Mouse (Mus musculus): Measurements from ENCODE around the gene Myo10.

Gene Myo10

DNA sequence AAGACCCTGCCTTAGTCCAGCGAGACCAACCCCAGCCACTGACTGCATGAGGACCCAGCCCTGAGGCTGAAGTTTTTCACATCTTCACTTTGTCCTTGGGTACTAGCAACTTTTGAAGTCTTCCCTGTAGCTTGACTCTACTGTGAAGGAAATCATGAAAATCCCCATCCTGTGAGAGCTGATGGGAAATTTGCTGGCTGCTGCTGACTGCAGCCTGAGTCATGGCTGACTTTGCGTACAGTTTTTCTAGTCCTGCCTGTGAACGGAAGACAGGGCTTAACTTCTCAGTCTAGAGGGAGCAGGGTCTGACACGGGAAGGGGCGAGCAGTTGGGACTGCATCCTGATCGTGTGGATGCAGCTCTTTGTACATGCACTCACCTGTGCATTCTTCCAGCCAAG, 30.6 kb downstream of the Myo10 start:
- DNase-seq: no peak

DNA sequence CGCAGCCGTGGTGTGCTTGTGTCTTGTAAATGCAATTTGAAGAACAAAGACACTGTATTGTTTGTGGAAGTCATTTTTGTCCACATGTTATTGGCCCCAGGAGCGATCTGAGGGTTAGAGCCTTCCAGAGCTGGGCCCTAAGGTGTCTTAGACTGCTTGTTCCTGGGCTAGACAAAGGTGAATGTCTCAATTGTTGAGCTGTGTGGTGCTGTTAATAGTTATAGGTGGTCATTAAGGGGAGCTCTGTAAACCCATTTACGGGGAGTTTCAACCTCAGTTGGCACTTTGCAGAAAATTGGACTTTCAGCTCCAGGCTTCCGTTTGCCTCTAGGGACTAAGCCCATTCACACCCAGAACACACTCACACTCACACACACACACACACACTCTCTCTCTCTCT, 31.4 kb downstream of the Myo10 start:
- DNase-seq: no peak

DNA sequence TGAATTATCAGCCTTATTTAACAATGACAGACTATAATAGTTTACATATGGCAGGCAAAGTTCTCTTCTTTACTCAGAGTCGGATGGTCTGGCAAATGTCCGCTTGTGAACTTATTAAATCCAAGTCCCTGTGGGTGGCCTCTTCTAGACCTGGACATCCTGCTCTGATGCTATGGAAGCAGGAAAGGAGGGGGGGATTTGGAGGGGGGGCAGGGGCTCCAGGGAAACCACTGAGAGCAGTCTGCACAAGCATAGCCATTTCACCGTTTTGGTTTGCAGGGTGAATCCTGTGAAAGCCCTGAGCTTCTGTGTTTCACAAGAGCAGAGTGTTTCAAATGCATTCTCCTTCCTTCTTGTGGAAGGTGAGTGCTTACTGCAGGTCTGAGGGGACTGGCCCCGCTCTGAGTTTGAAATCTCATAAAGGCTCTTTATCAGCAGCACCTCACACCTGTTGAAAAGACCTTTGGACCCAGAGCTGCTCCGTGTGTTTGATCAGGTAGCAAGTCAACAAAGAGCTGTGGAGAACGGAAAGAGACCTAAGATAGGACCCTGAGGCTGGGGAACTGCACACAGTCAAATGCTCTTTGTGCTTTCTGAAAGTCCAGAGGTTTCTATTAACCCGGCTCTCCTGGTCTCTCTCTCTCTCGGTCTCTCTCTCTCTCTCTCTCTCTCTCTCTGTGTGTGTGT, 40.7 kb downstream of the Myo10 start:
- no peak for DNase-seq

DNA sequence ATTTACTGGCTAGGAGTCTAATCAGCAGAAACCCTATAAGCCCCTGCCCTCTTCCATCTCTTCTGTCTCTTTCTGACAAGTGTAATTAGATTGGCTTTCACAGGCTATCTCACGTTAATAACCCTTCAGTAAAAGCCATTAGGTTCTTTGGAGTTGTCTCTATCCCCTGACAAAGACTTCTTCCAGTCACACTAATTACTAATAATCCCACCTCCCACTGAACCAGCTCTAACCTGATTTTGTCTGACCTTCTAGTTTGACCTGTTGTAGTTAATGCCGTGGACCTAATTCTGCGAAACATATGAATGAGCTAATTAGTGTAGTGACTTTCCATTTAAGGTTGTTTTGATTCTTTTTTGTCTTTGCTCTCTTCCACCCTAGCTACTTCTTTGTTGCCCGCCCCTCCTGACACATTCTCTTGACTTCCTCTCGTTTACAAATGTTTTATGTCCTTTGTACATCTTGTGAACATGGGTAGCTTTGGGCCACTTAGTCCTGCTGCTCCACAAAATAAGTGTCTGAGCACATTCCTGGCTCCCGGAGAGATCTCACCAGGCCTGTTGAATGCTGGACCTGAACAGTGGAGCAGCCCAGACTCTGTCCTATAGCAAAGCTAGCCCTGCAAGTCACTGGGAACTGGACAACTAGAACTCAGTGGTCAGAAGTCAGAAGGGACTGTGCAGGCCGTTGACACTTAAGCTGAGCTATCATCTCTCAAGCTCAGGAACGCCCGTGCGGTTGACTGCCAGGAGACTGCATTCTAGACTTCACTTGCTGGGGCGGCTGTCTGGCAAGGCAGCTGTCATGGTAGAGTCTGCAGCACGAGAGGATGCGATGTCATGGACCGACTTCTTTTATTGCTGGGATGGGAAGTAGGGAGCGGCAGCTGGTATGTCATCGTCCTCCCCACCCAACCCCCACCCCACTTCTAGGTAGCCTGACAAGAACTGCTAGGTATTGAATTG, 47.2 kb downstream of the Myo10 start:
- DNase-seq: no peak

DNA sequence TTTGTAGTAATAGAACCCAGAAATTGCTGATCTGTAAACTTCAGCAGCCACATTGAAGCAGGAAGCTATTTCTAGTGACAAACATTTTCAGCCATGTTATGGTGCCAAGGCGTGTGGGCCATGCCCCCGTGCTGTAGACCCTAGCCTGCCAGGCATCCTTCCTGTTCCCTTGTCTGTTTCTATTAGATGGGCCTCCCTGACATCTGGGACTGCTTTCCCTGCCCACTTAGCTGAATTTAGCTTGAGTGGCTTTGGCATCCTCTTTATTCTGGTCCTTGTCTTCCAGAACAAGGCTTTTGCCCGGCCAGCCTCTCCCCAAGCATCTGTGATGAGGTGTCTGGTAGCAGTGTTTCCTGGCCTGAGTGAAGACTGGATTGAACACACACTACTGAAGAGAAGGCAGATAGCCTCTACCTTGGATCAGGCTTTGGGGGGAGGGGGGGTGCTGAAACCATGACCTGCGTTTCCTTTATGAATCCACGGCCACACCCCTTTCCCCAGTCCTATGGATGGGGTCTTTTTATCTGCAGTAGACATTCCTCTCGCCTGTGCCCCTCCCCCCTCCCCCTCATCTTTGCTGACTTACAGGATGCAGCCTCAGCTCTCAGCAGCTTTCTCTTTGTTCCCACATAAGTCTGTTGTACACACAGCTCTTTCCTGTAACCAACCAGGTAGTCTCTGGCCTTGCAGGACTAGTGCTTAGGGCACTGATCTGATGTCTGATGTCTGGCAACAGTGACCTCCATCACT, 51.1 kb downstream of the Myo10 start:
- DNase-seq: no peak

DNA sequence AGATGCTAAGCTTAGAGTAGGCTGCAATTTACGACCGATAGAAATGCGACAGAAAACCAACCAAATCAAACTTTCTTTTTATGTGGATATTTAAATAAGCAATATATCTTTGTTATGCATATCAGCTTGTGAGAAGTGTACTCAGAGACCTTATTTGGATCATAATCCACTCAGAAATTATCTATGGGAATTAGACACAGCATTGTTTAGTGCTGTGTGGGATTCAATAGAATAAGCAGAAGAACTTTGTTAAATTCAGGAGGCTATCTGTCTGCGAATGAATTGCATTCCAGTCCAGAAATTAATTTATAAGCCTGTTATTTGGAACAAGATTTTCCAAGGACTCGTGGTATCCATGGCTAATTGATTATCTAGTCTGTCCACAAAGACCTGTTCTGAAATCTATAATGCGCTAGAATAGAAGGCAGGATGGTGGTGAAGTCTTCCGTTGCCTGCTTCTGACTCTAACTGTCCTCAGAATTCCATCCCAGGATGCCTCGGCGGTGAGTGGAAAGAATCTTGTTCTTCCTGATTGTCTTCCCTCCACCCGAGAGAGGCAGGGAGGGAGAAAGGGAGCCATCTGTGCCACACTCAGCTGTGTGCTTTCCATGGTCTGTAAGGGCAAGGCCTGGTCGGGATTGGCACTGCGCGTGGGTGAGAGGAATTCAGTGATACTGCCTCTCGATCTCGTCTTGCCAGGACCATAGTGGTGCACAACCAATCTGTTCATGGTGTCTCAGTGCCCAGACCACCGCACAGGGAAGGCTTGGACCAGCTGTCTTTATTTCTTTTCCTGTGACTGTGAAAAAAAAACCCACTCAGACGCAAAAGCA, 52.0 kb downstream of the Myo10 start:
- no peak for DNase-seq

DNA sequence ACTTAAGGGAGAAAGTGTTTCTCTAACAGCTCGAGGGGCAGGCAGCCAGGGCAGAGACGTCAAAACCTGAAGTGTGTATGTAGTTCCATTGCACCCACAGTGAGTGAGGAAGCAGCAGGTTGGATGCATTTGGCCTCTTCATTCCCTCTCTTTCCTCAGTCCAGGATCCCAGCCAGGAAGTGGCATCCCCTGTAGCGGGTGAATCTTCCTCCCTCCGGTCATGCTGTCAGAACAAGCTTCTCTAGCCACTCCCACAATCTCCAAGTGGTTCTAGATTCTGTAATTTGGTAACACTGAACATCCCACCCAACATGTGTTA, 52.6 kb downstream of the Myo10 start:
- DNase-seq: no peak

DNA sequence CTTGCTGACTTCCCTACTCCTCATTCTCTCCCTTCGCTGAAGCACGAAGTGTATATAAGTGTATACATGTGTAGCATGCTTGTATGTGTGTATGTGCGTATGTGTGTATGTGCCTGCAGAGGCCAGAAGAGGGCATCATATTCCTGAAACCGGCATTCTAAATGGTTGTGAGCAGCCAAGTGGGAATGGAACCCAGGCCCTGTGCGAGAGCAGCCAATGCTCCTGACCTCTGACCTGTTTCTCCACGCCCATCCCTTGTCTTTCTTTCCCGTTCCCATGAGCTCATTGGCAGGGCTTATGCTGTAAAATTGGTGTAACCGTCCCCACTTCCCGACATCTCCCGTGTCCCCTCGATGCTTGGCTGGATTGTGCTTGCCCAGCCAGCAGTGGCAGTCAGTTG, 53.0 kb downstream of the Myo10 start:
- no peak for DNase-seq

DNA sequence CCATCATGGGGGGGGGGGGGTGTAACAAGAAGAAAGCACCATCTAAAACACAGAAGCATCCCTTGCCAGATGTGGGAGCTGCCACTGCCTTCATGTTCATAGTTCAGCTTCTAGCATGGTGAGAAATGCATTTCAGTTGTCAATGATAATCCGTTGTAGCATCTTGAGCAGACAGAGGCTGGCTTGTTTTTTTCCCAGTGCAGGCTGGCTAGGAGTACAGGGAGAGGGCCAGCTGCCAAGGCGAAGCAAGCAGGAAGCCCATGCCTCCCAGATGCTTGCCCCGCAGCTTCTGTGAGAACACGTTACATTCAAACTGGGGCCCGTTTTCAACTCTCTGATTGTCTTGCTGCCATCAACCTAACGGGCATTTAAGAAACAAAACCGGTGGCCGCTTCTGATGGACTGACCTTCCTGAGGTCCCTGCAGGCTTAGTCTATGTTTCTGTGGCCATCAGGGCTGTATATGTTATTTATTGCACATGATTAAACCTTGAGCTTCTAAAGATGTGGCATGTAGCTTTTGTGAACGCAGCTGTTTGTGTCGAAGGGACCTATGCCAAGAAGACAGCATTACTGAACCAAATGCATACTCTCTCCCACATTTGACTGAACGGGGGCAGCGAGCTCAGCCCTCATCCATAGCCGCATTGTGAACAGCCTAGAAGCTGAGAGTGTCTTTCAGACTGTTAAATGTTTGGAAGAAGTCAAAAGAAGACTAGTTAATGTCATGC, 53.9 kb downstream of the Myo10 start:
- no peak for DNase-seq

DNA sequence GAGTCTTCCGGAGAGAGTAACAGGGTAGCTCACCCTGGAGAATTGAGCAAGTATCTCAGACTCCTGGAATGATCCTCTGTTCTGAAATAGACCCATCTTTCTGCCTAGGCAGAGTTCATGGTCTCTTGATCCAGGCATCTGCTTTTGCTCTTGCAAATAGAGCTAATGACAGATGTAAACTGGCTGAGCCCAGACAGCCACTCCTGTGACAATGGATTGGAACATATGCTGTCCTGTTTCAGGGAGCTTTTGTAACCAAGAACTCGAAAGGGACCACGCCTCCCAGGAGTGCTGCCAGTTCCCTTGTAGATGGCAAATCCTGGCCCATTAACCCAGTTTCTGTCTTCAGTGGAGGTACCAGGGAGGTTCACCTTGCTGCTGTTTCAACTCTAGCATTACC, 56.8 kb downstream of the Myo10 start:
- no peak for DNase-seq

DNA sequence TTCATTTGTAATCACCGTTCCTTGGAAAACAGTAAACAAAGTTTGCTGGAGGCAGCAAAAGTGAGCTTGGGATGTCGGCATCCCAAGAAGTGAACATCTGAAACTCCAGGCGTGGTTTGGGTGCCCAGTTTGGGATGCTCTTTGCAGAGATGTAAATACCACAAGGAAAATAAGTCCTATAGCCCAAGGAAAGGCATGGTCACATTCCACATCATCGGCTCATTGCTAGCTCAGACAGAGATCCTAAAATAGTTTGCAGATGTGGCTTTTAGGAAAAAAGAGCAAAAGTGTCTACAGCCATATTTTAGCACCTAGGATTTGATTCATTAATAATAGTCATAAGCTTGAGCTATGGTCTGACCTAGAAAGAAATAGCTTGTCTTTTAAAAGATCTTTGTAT, 57.3 kb downstream of the Myo10 start:
- DNase-seq: no peak

DNA sequence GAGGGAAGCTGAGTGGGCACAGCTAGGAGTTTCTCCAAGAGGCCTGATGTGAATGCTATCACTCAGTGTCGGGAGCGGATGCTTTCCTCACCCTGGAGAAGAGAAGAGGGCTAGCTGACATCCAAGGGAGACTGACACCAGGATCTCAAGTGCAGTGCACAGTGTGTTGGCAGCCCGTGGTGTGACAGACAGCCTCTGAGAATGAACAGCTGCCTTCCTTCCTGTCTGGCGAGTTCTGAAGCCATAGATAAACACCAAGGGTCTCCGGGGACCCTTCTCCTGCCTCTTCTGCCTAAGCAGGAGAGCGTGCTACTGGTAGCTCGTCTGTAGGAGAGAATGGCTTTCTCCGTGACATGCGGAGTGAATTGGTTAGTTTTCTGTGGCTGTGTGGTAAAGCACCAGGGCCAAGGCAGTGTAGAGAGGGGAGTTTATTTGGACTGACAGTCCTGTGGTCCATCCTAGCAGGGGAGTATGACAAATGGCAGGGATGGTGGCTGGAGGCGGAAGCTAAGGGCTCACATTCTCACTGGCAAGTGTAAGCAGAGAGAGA, 58.0 kb downstream of the Myo10 start:
- DNase-seq: no peak

DNA sequence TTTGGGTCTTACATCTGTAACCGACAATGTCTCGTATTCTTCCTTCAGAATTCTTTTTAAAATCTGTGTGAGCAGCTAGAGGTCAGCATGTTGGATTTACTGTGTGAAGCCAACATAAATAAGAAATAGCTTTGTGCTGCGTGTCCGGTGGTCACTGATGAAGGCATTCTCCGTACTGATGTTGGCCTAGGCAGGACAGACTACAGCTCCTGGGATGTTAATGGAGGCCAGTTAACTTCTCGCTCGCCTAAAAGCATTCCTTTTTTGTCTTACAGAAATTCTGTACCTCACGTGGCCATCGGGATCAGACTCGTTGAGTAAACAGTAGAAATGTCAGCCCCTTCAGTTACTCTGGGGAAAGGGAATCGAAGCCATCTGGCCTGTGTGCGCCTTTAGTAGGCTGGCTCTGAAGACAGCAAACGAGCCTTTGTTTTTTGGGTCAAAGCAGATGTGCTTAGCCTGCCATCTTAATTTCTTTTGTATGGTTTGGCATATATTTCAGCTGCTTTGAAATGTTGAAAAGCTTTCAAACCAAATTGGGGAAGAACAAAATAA, 60.7 kb downstream of the Myo10 start:
- no peak for DNase-seq

DNA sequence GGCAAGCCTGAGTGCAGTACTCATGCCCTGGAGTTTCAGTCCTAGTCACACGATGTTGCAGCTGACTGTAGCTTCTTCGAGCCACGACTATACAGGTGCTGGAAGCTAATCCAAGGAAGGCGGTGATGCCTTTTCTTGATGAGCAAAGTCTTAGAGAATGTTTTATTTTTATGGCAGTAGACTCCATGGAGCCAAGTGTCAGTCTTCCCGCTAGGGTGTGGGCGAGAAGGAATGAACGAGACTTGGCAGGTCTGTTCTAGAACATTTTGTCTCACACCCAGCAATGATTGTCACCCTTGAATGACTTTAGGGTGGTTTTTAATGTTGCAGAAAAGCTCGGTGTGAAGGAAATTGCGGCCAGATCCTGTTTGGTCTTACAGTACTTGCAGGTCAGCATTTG, 62.9 kb downstream of the Myo10 start:
- DNase-seq: no peak

DNA sequence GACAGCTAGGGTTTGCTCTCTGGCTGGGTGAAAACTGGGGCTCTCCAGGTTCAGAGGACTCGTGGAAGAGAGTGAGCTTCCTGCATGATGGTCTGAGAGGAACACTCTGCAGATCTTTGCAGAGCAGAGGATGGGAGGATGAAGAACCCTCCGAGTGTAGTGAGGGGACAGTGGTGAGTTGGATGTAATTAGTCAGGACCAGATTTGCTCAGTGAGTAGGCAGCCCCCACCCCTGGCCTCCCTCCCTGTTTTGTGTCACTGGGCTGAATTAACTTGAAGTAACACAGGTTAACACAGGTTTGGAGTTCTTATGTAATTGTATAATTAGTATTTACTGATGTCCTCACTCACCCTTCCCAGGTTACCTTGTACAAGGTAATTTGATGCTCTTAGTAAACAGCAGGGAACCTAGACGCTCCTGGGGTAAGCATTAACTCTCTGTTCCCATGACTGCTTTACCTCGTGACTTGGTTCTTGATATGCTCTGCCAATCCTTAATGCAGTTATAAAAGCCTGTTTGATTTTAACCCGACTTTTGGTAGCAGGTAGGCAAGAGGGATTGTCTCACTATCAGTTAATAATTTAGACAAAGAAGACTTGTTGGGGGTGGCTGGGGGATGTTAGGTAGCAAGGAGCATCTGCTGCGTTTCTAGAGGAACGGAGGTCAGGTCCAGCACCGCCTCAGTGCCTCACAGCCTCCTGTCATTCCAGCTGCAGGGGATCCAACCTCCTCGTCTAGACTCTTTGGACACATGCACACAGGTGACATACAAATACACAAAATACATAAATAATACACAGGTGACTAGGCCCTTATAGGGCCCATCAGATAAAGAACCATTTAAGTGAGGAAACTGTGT, 66.3 kb downstream of the Myo10 start:
- no peak for DNase-seq

DNA sequence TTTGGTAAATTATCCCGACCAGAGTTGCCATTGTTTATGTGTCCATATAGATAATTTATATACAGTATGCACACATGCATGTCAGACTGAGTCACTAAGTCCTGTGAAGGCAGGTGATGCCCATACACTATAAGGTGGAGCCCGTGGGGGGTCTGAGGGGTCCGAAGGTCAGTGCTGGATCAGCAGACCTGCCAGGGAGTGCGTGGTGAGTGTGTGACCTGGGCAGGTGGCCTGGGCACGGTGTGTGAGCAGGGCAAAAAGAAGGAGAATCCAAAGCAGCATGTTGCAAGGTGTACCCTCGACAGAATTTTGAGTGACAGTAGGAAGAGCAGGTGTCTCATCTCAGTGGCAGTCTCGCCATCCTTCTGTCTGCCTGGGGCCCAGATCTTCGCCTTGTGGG, 67.2 kb downstream of the Myo10 start:
- no peak for DNase-seq

DNA sequence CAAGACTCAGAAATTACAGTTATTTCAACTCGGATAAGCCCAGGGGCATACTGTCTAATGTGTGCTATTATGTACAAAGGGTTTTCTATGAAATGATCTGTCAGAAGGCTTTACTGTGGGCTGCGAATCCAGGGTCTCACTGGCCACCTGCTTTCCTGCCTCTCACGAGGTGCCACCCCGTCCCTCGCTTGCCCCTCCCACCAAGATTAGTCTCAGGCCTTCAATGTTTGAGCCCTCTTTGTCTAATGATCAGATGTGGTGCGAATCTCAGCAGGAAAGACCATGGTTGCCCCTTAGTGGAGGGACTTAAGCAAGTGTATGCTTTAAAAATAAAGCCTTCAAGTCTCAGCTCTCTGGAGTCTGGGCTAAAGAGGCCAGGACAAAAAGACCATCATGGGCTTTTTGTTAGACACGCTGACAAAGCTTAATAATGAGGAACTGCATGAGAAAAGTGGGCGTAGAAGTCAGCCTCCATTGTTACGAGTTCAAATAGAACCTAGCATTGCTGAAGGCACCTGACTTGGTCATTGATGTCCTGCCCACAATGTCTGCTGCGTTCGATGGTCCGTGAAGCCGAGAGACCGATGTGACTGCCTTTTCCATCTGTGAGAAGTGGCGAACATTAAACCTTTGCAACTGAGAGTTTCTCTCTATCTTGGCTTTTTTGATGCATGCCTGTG, 67.9 kb downstream of the Myo10 start:
- no peak for DNase-seq

DNA sequence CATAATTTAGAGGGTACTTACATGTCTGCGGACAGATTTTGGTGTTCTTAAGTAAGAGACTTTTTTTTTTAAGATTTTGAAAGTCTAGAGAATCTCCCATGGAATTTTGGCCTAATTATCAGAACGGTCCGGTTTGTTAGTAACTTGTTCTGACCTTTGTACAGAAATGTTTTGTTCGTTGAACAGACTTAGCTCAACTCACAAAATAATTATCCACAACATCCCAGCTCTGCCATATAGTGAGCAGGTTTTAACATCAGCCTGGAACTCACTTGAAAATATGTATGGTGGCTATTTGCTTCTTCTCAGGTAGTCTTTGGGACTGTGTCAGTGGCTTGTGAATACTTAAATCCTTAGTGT, 68.4 kb downstream of the Myo10 start:
- DNase-seq: no peak

DNA sequence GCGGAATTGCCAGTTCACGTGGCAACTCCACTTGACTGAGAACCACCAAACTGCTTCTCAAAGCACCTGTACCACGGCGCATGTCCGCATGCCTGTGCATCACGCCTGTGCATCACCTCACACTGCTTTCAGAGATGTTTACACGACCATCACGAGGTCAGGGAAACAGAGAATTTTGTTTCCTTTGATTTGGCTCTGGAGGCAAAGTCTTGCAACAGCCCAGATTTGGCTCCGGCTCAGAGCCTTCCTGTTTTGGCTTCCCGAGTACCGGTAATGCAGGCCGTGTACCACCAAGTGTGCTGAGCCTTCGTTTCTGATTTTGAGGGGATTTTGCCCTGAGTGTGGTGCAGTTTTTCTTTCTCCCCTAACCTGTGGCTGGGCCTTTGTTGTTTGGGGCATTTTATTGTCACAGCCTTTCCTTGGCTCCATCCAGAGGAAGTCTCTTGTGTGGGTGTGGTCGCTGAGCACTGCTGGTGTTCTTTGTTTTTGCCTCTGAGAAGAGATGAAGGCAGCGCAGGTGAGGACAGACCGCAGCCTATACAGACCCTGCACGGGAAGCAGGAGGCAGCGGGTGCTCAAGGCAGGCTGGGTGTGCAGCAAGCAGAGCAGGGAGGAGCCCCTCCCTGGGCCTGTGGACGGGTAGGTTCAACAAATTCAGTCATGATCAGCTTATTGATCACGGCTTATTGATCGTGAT, 70.1 kb downstream of the Myo10 start:
- DNase-seq: no peak
